Mouse (Mus musculus): ENCODE data around the gene Ctc1. TPM values are rescaled to one million over a fixed set of nuclear protein-coding genes. Genes with fewer than 3 reads are reported as not detected.

The Ctc1 gene
- total RNA-seq, 2 experiments from 2014 or later = 34.3 to 39.2 TPM

DNA sequence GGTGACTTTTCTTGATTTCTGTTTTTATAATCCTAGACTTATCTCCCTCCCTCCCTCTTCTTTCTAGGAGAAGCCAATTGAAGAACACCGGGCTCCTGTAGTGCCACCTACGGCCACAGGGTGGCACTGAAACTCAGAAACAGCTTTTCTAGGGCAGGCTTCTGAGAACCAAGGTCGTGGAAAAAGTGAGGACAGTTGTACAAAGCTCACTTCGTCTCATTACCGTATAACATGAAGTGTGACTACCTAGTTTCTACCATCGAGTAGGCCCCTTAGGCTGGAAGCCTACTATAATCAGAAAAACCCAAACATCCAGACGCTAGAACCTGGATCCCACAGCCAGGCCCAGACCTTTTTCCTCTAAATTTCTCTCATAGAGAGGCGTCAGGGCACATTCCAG lies 51.2 kb downstream of the Ctc1 start:
- DNase-seq (ENCODE audit: low spot score in 2 of 2) = peak; percentile 83 to 94

DNA sequence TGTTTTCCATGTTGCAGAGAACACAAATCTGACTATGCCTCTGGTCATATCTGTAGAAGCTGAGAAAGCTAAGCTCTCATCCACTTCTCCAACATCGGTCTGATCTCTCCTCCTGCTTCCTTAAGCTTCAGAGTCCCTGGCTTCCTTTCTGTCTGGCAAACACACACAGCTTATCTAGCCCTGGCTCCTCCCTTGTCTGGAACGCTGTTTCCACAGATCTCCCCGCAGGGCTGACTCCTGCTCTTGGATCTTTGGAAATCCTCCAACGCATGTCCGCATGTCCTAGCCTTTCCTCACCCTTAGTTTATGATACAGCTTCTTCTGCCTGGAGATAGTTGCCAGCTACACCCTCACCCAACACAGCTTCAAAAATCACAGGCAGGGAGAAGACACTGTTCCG lies 51.9 kb downstream of the Ctc1 start:
- DNase-seq (ENCODE audit: low spot score in 2 of 2) = no peak

DNA sequence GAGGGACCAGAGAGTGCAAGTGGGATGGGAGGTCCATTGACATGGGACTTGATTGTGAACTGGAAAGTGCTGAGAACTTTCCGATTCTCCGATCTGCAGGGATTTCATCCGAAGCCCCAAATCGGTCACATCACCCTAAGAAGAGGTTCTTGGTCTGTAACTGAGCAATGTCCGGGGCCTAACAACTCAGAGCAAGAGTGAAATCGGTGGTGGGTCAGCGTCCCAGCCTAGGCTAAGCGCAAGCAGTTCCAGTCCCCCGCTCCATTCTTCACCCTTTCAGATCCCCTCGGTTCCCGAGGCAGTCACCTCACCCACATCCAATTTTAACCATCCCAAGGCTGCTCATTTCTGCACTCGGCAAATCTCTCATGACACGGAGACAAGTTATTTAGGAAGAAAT lies 54.4 kb downstream of the Ctc1 start:
- DNase-seq (ENCODE audit: low spot score in 2 of 2) = no peak

DNA sequence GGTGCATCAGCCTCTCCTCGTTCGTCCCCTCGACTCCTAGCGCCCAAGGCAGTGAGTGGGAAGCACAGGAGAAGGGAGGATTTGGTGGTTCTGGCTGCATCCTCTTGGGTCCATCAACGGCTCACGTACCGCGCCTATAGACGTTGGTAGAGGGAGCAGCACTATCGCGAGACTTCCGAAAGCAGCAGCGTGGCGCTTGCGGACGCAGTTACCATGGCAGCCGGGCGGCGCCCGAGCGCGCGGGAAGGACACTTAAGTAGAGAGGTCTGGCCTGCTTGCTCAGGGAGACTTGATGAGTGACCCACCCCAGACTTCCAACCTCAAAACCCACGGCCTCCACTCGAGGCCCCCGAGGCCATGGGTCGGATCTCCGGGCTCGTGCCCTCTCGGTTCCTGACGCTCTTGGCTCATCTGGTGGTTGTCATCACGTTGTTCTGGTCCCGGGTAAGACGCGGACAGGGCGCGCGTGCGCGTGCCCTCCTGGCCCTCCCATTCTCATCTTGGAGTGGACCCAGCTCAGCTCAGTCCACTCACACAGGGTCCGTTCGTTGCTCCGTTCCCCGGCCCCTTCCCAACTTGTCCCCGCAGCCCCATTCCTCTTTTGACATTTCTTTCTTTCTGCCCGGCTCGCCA lies 55.0 kb downstream of the Ctc1 start, which contains the start of gene Tmem107:
Tmem107 (plus strand) TSS at position 217 of the 633 bp plus-strand sequence.
- DNase-seq (ENCODE audit: low spot score in 2 of 2) = peak; percentile 90 to 96

DNA sequence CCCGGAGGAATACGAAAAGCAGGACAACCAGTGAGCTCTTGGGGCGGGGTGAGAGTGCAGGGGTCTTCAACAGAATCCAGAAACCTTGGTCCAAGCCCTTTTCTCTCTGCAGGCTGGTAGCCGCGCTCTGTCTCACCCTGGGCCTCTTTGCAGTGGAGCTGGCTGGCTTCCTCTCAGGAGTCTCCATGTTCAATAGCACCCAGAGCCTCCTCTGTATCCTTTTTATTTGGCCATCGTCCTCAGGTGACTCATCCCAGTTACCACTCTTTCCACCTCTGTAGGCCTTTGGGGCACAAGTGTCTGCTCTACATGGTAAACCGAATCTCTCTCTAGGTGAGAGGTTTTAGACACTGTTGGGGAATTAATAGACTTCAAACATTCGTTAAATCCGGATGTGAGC lies 55.6 kb downstream of the Ctc1 start:
- DNase-seq (ENCODE audit: low spot score in 2 of 2) = no peak

DNA sequence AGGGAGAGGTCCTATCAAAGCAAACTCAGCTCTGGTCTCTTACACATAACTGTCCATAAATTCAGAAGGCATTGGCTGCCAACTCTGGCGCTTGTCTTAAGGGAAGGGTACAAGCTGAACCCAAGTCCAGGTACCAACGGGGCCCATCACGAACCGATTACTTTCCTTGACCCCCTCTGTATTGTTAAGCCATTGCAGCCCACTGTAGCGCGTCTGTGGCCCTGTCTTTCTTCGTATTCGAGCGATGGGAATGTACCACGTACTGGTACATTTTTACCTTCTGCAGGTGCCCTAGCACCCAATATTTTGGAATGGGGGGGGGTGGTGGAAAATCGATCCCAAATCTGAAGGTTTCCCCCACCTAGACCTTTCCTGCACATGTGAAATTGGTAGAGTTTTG lies 56.5 kb downstream of the Ctc1 start:
- DNase-seq (ENCODE audit: low spot score in 2 of 2) = no peak

DNA sequence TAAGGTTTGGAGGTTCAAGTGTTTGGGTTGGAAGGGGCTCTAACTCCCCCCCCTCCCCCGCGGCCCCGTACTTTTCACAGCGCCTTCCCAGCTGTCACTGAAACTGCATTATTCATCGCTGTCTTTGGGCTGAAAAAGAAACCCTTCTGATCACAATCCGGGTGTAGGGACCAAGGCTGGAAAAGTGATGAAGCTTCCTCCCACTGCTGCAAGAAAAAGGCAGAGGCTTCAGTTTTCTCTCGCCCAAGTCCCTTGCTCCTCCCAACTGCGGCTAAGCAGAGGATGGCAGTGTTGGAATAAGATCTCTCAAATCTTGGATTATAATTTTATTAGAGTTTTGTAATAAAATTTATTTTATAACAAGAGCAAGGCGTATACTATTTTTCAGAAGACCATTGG lies 57.0 kb downstream of the Ctc1 start:
- DNase-seq (ENCODE audit: low spot score in 2 of 2) = no peak

DNA sequence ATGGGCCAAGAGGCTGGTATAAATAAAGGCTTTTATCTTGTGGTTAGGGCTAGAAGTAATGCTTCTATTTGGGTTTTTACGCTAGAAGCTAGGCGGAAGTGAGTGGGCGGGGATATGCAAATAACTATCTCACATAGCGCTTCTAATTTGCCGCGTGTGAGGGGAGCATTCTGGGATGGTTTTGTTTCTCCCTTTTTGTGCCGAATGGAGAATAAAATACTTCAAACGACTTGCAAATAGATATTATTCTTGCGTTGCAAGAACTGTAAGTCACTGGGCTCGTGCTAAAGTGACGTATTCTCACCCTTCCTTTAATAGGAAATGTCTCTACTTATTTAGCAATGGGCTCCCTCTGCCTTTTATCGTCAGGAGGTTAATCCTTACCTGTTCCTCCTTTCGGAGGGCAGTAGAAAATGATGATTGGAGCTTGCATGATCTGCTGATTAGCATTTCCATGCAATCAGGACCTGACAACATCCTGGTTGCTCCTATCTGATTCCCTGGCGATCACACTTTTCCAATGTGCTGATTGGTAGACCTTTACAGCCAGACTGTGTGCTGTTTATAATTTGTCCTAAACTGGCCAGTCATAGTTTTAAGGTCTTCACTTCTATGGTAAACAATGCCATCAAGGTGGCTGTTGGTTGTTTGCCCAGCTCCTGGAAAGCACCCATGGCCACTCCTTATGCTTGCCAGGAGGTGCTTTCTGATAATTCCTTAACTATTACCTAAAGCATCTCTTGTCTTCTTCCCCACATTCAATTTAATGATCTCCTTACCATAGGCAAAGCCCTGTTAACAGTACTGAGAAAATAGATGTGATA lies 57.6 kb downstream of the Ctc1 start:
- peak in 1 of 2 experiments; percentile 96 for DNase-seq (ENCODE audit: low spot score in 2 of 2)

DNA sequence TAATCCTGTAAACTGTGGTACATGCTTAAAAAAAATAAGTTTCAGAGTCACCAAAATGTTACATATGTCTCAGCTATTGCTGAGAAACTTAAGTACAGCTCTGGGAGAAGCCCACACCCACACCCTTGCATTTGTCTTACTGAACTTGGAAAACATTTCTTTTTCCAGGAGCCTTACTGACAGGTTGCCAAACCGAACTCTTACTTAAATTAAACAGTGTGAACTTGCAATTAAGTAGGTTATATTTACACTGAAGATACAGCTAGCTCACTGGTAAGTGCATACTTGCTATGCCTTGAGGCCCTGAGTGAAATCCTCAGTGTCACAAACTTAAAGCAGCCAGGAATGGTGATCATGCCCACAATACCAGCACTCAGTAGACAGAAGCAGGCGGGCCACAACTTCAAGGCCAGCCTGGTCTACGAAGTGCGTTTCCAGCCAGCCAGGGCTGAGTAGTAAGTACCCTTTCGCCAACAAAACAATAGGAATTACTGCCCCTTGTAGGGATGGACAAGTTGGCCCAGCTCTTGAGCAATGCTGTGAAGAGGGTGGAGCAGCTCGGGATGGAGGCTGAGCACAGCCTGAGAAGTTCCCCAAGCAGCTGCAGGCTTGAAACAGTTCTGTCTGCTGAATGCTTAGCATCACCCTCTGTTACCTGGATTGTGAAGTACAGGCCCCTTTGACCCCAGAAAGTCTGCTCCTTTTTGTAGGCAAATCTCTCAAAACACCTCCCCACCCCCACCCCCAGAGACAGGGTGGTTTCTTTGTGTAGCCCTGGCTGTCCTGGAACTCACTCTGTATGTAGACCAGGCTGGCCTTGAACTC lies 58.5 kb downstream of the Ctc1 start:
- no peak for DNase-seq (ENCODE audit: low spot score in 2 of 2)

DNA sequence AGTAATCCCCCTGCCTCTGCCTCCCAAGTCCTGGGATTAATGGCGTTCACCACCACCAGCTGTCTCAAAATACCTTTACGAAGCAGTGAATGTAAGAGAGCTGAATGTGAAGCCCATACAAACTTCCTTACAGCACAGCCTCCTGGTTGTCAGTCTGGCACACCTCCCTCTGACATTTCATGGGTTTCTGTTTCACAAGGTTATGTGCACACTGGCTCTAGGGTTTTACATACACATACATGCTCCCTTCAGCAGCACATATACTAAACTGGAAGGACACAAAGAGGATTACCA lies 59.0 kb downstream of the Ctc1 start:
- no peak for DNase-seq (ENCODE audit: low spot score in 2 of 2)

DNA sequence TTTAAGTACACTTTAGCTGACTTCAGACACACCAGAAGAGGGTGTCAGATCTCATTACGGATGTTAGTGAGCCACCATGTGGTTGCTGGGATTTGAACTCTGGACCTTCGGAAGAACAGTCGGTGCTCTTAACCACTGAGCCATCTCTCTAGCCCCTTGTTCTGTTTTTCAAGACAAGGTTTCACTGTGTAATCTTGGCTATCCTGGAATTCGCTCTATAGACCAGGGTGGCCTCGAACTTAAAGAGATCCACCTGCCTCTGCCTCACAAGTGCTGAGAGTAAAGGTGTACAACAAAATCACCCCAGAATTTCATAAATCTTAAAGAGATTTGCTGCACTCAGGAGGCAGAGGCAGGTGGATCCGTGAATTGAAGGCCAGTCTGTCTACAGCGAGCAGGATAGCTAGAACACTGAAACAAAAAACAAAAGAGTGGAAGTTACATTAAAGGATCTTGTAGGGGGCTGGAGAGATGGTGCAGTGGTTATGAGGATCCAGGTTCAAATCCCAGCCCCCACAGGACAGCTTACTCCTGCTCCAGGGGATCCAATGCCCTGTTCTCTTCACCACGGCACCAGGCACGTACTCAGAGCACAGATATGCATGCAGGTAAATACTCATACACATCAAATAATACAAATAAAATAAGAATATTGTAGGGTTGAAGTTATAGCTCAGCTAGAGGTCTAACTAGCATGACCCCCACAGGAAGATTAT lies 60.2 kb downstream of the Ctc1 start:
- no peak for DNase-seq (ENCODE audit: low spot score in 2 of 2)

DNA sequence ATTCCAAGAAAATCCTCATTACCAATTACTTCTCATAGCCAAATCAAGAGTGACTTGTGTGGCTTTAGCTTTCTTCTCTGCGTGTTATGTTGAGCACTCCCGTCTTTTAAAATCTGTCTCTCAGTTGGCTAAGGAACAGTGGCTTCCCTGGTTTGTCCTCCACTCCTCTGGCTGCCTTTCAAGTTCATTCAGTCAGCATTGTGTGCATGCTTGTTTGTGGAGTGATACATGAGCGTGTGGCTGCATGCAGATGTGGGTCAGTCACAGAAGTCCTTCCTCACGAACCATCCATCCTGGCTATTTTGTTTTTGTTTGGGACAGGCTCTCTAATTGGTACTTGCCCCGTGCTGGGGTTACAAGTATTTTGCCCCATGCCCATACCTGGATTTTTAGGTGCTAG lies 60.9 kb downstream of the Ctc1 start:
- DNase-seq (ENCODE audit: low spot score in 2 of 2) = no peak

DNA sequence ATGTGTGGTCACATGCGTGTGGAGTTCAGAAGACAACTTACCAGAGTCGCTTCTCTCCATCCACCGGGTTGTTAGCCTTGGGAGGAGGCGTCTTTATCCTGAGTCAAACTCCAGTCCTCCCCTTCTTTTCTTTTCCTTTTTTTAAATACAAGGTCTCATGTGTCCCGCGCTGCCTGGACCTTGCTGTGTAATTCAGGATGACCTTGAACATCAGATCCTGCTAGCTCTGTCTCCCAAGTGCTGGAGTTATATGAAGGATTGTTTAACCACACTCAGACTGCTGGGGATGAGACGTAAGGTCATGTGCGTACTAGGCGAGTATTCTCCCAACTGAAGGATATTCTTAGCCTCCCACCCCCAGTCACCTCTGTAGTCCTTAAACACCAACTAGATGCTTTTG lies 61.6 kb downstream of the Ctc1 start:
- no peak for DNase-seq (ENCODE audit: low spot score in 2 of 2)

DNA sequence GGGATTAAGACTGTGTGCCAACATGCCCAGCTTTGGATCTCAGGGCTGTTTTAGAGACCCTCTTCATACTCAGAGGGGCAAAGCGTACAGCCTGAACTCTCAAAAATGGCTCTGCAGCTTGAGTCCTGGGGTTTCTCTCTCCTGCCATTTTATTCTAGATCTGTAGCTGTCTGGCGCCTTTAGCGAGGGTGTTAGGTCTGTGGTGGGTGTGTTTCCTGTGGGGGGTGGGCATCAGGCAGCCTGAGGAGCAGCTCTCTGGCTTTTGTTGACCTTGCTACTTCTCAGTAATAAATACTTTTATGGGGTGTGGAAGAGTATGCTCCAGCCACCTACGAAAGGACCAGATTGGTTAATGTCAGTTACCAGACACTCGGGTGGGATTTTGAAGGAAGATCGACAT lies 62.3 kb downstream of the Ctc1 start:
- DNase-seq (ENCODE audit: low spot score in 2 of 2) = no peak

DNA sequence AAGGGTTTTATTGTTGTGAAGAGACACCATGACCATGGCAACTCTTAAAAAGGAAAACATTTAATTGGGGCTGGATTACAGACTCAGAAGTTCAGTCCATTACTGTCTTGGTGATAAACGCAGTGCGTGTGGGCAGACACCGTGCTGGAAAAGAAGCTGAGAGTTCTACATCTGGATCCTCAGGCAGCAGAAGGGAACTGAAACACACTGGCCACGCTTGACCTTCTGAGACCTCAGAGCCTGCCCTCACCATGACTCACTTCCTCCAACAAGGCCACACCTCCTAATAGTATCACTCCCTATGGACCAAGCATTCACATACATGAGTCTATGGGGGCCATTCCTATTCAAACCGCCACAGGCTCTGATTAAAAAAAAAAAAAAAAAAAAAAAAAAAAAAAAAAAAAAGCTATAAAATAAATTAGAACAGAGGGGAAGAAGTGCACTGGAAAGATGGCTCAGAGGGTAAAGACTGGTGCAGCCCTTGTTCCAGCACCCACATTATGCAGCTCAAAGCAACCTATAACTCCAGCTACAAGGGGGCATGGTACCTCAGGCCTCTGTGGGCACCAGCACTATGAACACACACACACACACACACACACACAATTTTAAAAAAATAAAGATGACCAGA lies 63.2 kb downstream of the Ctc1 start:
- no peak for DNase-seq (ENCODE audit: low spot score in 2 of 2)

DNA sequence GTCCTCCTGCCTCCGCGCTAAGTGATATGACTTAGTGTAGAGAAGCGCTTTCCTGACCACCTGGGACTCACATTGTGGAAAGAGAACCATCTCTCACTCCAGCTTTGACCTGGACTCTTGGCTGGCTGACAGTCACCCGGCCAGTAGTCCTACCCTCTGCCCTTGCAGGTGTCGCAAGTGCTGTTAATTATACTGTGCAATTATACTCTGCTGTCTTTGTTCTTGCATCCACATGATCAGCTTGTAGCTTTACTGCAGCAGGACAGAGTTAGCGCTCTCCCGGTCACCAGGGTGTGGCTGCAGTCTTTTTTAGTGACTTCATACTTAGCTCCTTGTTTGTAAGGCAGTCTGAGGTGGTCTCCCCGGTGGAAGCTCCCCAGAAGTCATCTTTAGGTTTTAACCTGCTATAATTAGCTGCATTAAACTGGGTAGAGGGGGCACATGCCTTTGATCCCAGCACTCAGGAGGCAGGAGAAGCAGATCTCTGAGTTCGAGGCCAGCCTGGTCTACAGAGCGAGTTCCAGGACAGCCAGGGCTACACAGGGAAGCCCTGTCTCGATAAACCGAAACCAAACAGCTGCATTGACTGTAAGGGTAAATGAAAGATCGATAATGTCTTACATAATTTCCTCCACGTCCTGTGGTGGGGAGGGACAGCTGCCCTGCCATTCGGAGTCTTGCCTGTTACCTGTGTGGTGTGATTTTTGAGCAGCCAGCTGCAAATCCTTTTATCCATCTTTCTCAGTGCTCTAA lies 64.6 kb downstream of the Ctc1 start:
- no peak for DNase-seq (ENCODE audit: low spot score in 2 of 2)

DNA sequence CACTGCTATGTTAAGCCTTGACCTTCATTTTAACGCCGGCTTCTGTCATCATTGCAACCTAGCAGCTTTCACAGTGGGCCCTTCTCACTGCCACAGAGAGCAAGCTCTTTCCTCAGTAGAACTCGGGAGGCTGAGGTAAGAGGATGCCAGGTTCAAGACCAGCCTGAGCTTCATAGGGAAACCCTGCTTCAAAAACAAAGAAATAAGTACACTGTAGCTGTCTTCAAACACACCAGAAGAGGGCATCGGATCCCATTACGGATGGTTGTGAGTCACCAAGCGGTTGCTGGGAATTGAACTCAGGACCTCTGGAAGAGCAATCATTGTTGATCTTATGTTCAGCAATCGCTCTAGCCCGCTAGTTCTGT lies 65.1 kb downstream of the Ctc1 start:
- no peak for DNase-seq (ENCODE audit: low spot score in 2 of 2)

DNA sequence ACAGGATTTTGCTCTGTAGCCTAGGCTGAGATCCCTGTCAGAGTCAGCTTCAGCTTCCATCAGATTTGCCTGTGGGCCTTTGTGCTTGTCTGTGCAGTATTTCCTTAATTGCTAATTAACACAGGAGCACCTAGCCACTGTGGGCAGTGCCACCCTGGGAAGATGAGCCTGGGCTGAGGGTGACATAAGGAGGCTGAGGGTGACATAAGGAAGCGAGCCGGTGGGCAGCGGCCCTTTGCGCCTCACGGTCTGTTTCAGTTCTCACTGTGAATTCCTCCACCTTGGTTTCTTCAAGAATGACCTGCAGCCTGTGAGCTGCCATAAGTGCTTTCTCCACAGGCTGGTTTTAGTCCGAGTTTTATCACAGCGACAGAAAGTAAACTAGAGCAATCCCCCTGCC lies 65.9 kb downstream of the Ctc1 start:
- no peak for DNase-seq (ENCODE audit: low spot score in 2 of 2)

DNA sequence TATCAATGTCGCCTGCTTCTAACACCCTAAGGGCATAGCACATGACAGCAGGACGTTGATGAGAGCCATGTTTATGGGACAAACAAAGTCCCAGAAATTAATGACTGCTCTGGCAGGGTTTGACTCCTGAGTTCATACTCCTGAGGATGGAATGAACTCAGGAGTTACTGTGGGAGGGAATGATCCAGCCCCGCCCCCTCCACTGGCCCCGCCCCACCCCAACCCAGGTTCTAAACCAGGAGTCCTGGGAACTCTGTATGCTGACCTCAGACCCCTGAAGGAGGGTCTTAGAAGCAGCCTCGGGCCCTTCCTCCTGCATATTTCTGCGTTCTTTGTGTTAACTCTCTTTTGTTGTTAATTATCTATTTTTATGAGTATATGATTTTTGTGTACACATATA lies 69.9 kb downstream of the Ctc1 start:
- no peak for DNase-seq (ENCODE audit: low spot score in 2 of 2)
